Mouse (Mus musculus): ENCODE data around the gene Nhsl1.

GRCm38 (mm10) chr10:18315071-18315470, 3.7 kb upstream of the Nhsl1 start:
- TF ChIP-seq POLR2A (IDR thresholded peaks at IDR 0.05; ENCODE audit: control insufficient read depth, low read depth, low read length) (no peak), CTCF (IDR thresholded peaks at IDR 0.05; ENCODE audit: control insufficient read depth, insufficient read depth, insufficient replicate concordance, low read depth, low read length) (no peak)

Measured in testis, adult 2 months (tissue).